Mouse (Mus musculus): ENCODE measurements around the gene Tgfa. TPM values are rescaled to one million over a fixed set of nuclear protein-coding genes. Genes with fewer than 3 reads are reported as not detected.

Tgfa gene
- polyA plus RNA-seq, 1 experiment from 2014 or later = 4.5 TPM

GRCm38 (mm10) chr6:86212871-86213640 lies 18.0 kb downstream of the Tgfa start:
- no peak for ATAC-seq (ENCODE audit: insufficient number of reproducible peaks, insufficient read depth, low FRiP score, low read depth)
- H3K4me1 ChIP-seq (ENCODE audit: control insufficient read depth in 2 of 2, insufficient read depth in 2 of 2, low read length in 2 of 2) = peaks cover 10 to 15% of the 10 kb centered on the region in 2 experiments
- no peak overlapping the region for H3K27ac ChIP-seq (replicated peaks in 1 of 2; ENCODE audit: control insufficient read depth in 1 of 2, insufficient read depth in 1 of 2, low read depth in 2 of 2, low read length in 2 of 2)
- H3K9me3 ChIP-seq (ENCODE audit: control insufficient read depth, low read length) = no peaks in the 10 kb centered on the region
- H3K4me3 ChIP-seq (ENCODE audit: control insufficient read depth in 1 of 2, insufficient read depth in 1 of 2, low read depth in 1 of 2, low read length in 2 of 2) = no peak overlapping the region
- 72% methylated on average over 3 of the region's 3 CpGs for WGBS
- no peaks in the 10 kb centered on the region for H3K36me3 ChIP-seq (ENCODE audit: control insufficient read depth, insufficient read depth, low read length)
- H3K27me3 ChIP-seq (ENCODE audit: control insufficient read depth, insufficient read depth, low read length) = no peaks in the 10 kb centered on the region
- H3K9ac ChIP-seq (ENCODE audit: low read length) = no peak overlapping the region
- H3K4me2 ChIP-seq (ENCODE audit: low read length) = no peak overlapping the region

GRCm38 (mm10) chr6:86218066-86218465 lies 23.0 kb downstream of the Tgfa start:
- H3K9ac ChIP-seq (ENCODE audit: low read length) = no peak overlapping the region
- no peak overlapping the region for H3K4me3 ChIP-seq (ENCODE audit: control insufficient read depth in 1 of 2, insufficient read depth in 1 of 2, low read depth in 1 of 2, low read length in 2 of 2)
- H3K27me3 ChIP-seq (ENCODE audit: control insufficient read depth, insufficient read depth, low read length) = no peaks in the 10 kb centered on the region
- peaks cover 0 to 7% of the 10 kb centered on the region in 2 experiments; a peak in 1 of 4 replicates for H3K4me1 ChIP-seq (ENCODE audit: control insufficient read depth in 2 of 2, insufficient read depth in 2 of 2, low read length in 2 of 2)
- ATAC-seq (ENCODE audit: insufficient number of reproducible peaks, insufficient read depth, low FRiP score, low read depth) = no peak
- no peaks in the 10 kb centered on the region for H3K9me3 ChIP-seq (ENCODE audit: control insufficient read depth, low read length)
- H3K27ac ChIP-seq (replicated peaks in 1 of 2; ENCODE audit: control insufficient read depth in 1 of 2, insufficient read depth in 1 of 2, low read depth in 2 of 2, low read length in 2 of 2) = no peak overlapping the region
- H3K36me3 ChIP-seq (ENCODE audit: control insufficient read depth, insufficient read depth, low read length) = no peaks in the 10 kb centered on the region
- H3K4me2 ChIP-seq (ENCODE audit: low read length) = no peak overlapping the region
- 83% methylated on average over 2 of the region's 2 CpGs for WGBS

- no peak for ATAC-seq (ENCODE audit: insufficient number of reproducible peaks, insufficient read depth, low FRiP score, low read depth)
- Histone ChIP-seq H3K4me2 (ENCODE audit: low read length) (no peak overlapping the region), H3K27me3 (ENCODE audit: control insufficient read depth, insufficient read depth, low read length) (no peaks in the 10 kb centered on the region), H3K9me3 (ENCODE audit: control insufficient read depth, low read length) (no peaks in the 10 kb centered on the region), H3K4me3 (ENCODE audit: control insufficient read depth in 1 of 2, insufficient read depth in 1 of 2, low read depth in 1 of 2, low read length in 2 of 2) (no peak overlapping the region), H3K9ac (ENCODE audit: low read length) (no peak overlapping the region), H3K27ac (replicated peaks in 1 of 2; ENCODE audit: control insufficient read depth in 1 of 2, insufficient read depth in 1 of 2, low read depth in 2 of 2, low read length in 2 of 2) (no peak overlapping the region), H3K4me1 (ENCODE audit: control insufficient read depth in 2 of 2, insufficient read depth in 2 of 2, low read length in 2 of 2) (peaks cover 0 to 7% of the 10 kb centered on the region in 2 experiments; a peak in 1 of 4 replicates), H3K36me3 (ENCODE audit: control insufficient read depth, insufficient read depth, low read length) (no peaks in the 10 kb centered on the region)
- WGBS = 70% methylated on average over 4 of the region's 4 CpGs
Observed at GRCm38 (mm10) chr6:86218739-86219138, 23.7 kb downstream of the Tgfa start.

GRCm38 (mm10) chr6:86219494-86219893 lies 24.5 kb downstream of the Tgfa start:
- Histone ChIP-seq H3K9ac (ENCODE audit: low read length) (no peak overlapping the region), H3K27me3 (ENCODE audit: control insufficient read depth, insufficient read depth, low read length) (no peaks in the 10 kb centered on the region), H3K36me3 (ENCODE audit: control insufficient read depth, insufficient read depth, low read length) (no peaks in the 10 kb centered on the region), H3K4me3 (ENCODE audit: control insufficient read depth in 1 of 2, insufficient read depth in 1 of 2, low read depth in 1 of 2, low read length in 2 of 2) (no peak overlapping the region), H3K9me3 (ENCODE audit: control insufficient read depth, low read length) (no peaks in the 10 kb centered on the region), H3K27ac (replicated peaks in 1 of 2; ENCODE audit: control insufficient read depth in 1 of 2, insufficient read depth in 1 of 2, low read depth in 2 of 2, low read length in 2 of 2) (no peak overlapping the region), H3K4me1 (ENCODE audit: control insufficient read depth in 2 of 2, insufficient read depth in 2 of 2, low read length in 2 of 2) (peaks cover 0 to 7% of the 10 kb centered on the region in 2 experiments; a peak in 1 of 4 replicates), H3K4me2 (ENCODE audit: low read length) (no peak overlapping the region)
- WGBS = 51% methylated on average over 5 of the region's 5 CpGs
- no peak for ATAC-seq (ENCODE audit: insufficient number of reproducible peaks, insufficient read depth, low FRiP score, low read depth)

- Histone ChIP-seq H3K27me3 (ENCODE audit: control insufficient read depth, insufficient read depth, low read length) (no peaks in the 10 kb centered on the region), H3K27ac (replicated peaks in 1 of 2; ENCODE audit: control insufficient read depth in 1 of 2, insufficient read depth in 1 of 2, low read depth in 2 of 2, low read length in 2 of 2) (no peak overlapping the region), H3K9ac (ENCODE audit: low read length) (no peak overlapping the region), H3K9me3 (ENCODE audit: control insufficient read depth, low read length) (no peaks in the 10 kb centered on the region), H3K36me3 (ENCODE audit: control insufficient read depth, insufficient read depth, low read length) (no peaks in the 10 kb centered on the region), H3K4me3 (ENCODE audit: control insufficient read depth in 1 of 2, insufficient read depth in 1 of 2, low read depth in 1 of 2, low read length in 2 of 2) (no peak overlapping the region), H3K4me2 (ENCODE audit: low read length) (no peak overlapping the region), H3K4me1 (ENCODE audit: control insufficient read depth in 2 of 2, insufficient read depth in 2 of 2, low read length in 2 of 2) (peaks cover 0 to 7% of the 10 kb centered on the region in 2 experiments; a peak in 1 of 4 replicates)
- no peak for ATAC-seq (ENCODE audit: insufficient number of reproducible peaks, insufficient read depth, low FRiP score, low read depth)
- 84% methylated on average over 4 of the region's 4 CpGs for WGBS
Observed at GRCm38 (mm10) chr6:86220171-86220570, 25.1 kb downstream of the Tgfa start.

GRCm38 (mm10) chr6:86222381-86222780 lies 27.4 kb downstream of the Tgfa start:
- peaks cover 0 to 7% of the 10 kb centered on the region in 2 experiments; a peak in 1 of 4 replicates for H3K4me1 ChIP-seq (ENCODE audit: control insufficient read depth in 2 of 2, insufficient read depth in 2 of 2, low read length in 2 of 2)
- no peak overlapping the region for H3K27ac ChIP-seq (replicated peaks in 1 of 2; ENCODE audit: control insufficient read depth in 1 of 2, insufficient read depth in 1 of 2, low read depth in 2 of 2, low read length in 2 of 2)
- no peak overlapping the region for H3K4me3 ChIP-seq (ENCODE audit: control insufficient read depth in 1 of 2, insufficient read depth in 1 of 2, low read depth in 1 of 2, low read length in 2 of 2)
- no peaks in the 10 kb centered on the region for H3K27me3 ChIP-seq (ENCODE audit: control insufficient read depth, insufficient read depth, low read length)
- no peak overlapping the region for H3K9ac ChIP-seq (ENCODE audit: low read length)
- no peaks in the 10 kb centered on the region for H3K36me3 ChIP-seq (ENCODE audit: control insufficient read depth, insufficient read depth, low read length)
- no peaks in the 10 kb centered on the region for H3K9me3 ChIP-seq (ENCODE audit: control insufficient read depth, low read length)
- WGBS = 40% methylated on average over 7 of the region's 7 CpGs
- ATAC-seq (ENCODE audit: insufficient number of reproducible peaks, insufficient read depth, low FRiP score, low read depth) = no peak
- H3K4me2 ChIP-seq (ENCODE audit: low read length) = no peak overlapping the region

GRCm38 (mm10) chr6:86225604-86226003 lies 30.6 kb downstream of the Tgfa start:
- Histone ChIP-seq H3K4me3 (ENCODE audit: control insufficient read depth in 1 of 2, insufficient read depth in 1 of 2, low read depth in 1 of 2, low read length in 2 of 2) (no peak overlapping the region), H3K9ac (ENCODE audit: low read length) (no peak overlapping the region), H3K4me1 (ENCODE audit: control insufficient read depth in 2 of 2, insufficient read depth in 2 of 2, low read length in 2 of 2) (peaks cover 0 to 4% of the 10 kb centered on the region in 2 experiments; a peak in 1 of 4 replicates), H3K27ac (replicated peaks in 1 of 2; ENCODE audit: control insufficient read depth in 1 of 2, insufficient read depth in 1 of 2, low read depth in 2 of 2, low read length in 2 of 2) (no peak overlapping the region), H3K9me3 (ENCODE audit: control insufficient read depth, low read length) (no peaks in the 10 kb centered on the region), H3K27me3 (ENCODE audit: control insufficient read depth, insufficient read depth, low read length) (no peaks in the 10 kb centered on the region), H3K36me3 (ENCODE audit: control insufficient read depth, insufficient read depth, low read length) (no peaks in the 10 kb centered on the region), H3K4me2 (ENCODE audit: low read length) (no peak overlapping the region)
- no peak for ATAC-seq (ENCODE audit: insufficient number of reproducible peaks, insufficient read depth, low FRiP score, low read depth)

GRCm38 (mm10) chr6:86232367-86232766 lies 37.3 kb downstream of the Tgfa start:
- Histone ChIP-seq H3K36me3 (ENCODE audit: control insufficient read depth, insufficient read depth, low read length) (no peaks in the 10 kb centered on the region), H3K27ac (replicated peaks in 1 of 2; ENCODE audit: control insufficient read depth in 1 of 2, insufficient read depth in 1 of 2, low read depth in 2 of 2, low read length in 2 of 2) (no peak overlapping the region), H3K9ac (ENCODE audit: low read length) (no peak overlapping the region), H3K4me1 (ENCODE audit: control insufficient read depth in 2 of 2, insufficient read depth in 2 of 2, low read length in 2 of 2) (peaks cover 2 to 10% of the 10 kb centered on the region in 2 experiments; a peak in 3 of 4 replicates), H3K4me2 (ENCODE audit: low read length) (no peak overlapping the region), H3K27me3 (ENCODE audit: control insufficient read depth, insufficient read depth, low read length) (no peaks in the 10 kb centered on the region), H3K9me3 (ENCODE audit: control insufficient read depth, low read length) (no peaks in the 10 kb centered on the region), H3K4me3 (ENCODE audit: control insufficient read depth in 1 of 2, insufficient read depth in 1 of 2, low read depth in 1 of 2, low read length in 2 of 2) (no peak overlapping the region)
- no peak for ATAC-seq (ENCODE audit: insufficient number of reproducible peaks, insufficient read depth, low FRiP score, low read depth)
- 80% methylated on average over 5 of the region's 5 CpGs for WGBS
